Mouse (Mus musculus) ES-E14 (cell line): ENCODE measurements at regions not wholly inside any gene's neighbourhood (a gene's known extent, or its start where the extent isn't known, plus 50 kb on each side); places are given as distances from the start of the nearest gene placed in this dataset.

Source experiments
- MAFK ChIP-seq: IDR thresholded peaks from 2 replicates; pipeline ENCODE4 v1.6.1; 2014; ENCODE audit warnings: mild to moderate bottlenecking, low read depth, low read length, inconsistent platforms; ENCODE audit not compliant: insufficient read depth
- ZNF384 ChIP-seq: IDR thresholded peaks from 2 replicates; pipeline ENCODE4 v1.6.1; 2012; ENCODE audit warnings: low read depth, low read length, inconsistent platforms

DNA sequence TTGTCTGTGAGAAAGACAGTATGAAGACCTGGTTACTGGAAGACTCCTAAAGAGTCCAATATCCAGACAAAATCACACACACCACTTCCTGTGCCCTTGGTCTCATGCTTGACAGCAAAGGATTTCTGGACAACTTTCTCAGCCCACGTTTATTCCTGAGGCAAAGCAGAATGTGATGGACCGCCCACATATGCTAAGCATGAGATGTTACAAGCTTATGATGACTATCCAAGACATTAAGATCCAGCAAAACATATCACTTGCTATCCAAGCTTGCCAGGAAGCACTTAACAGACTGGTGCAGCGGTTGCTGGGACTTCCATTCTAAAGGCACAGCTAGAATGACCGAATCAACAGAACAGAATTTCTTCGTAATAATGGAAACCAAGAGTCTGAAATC lies 133.6 kb downstream of the Mycn start:
- TF ChIP-seq ZNF384 (no peak), MAFK (no peak)
